Mouse (Mus musculus): ENCODE data around the gene Sned1. TPM values are rescaled to one million over a fixed set of nuclear protein-coding genes. Genes with fewer than 3 reads are reported as not detected.

Gene Sned1
- polyA plus RNA-seq, 1 experiment = 7.1 TPM

GRCm38 (mm10) chr1:93257560-93257959, 21.9 kb downstream of the Sned1 start:
- Histone ChIP-seq H3K4me3 (ENCODE audit: insufficient read depth, low read length) (no peak overlapping the region), H3K27ac (ENCODE audit: insufficient read depth, low read length) (no peak overlapping the region), H3K4me1 (ENCODE audit: control insufficient read depth, insufficient read depth, low read length) (no peaks in the 10 kb centered on the region)
- TF ChIP-seq CTCF (IDR thresholded peaks at IDR 0.05; ENCODE audit: extremely low read depth, insufficient read depth, low read length) = no peak
- TF ChIP-seq POLR2A (IDR thresholded peaks at IDR 0.05; ENCODE audit: extremely low read depth, insufficient read depth, low read length) = no peak

GRCm38 (mm10) chr1:93267207-93267606, 31.6 kb downstream of the Sned1 start:
- Histone ChIP-seq H3K4me1 (ENCODE audit: control insufficient read depth, insufficient read depth, low read length) (no peaks in the 10 kb centered on the region), H3K4me3 (ENCODE audit: insufficient read depth, low read length) (no peak overlapping the region), H3K27ac (ENCODE audit: insufficient read depth, low read length) (no peak overlapping the region)
- TF ChIP-seq CTCF (IDR thresholded peaks at IDR 0.05; ENCODE audit: extremely low read depth, insufficient read depth, low read length) (no peak), POLR2A (IDR thresholded peaks at IDR 0.05; ENCODE audit: extremely low read depth, insufficient read depth, low read length) (no peak)

- H3K4me1 ChIP-seq (ENCODE audit: control insufficient read depth, insufficient read depth, low read length) = no peaks in the 10 kb centered on the region
- no peak overlapping the region for H3K4me3 ChIP-seq (ENCODE audit: insufficient read depth, low read length)
- TF ChIP-seq POLR2A (IDR thresholded peaks at IDR 0.05; ENCODE audit: extremely low read depth, insufficient read depth, low read length) = no peak
- no peak for TF ChIP-seq CTCF (IDR thresholded peaks at IDR 0.05; ENCODE audit: extremely low read depth, insufficient read depth, low read length)
- no peak overlapping the region for H3K27ac ChIP-seq (ENCODE audit: insufficient read depth, low read length)
These were observed 32.6 kb downstream of the Sned1 start for GRCm38 (mm10) chr1:93268246-93268645.

DNA sequence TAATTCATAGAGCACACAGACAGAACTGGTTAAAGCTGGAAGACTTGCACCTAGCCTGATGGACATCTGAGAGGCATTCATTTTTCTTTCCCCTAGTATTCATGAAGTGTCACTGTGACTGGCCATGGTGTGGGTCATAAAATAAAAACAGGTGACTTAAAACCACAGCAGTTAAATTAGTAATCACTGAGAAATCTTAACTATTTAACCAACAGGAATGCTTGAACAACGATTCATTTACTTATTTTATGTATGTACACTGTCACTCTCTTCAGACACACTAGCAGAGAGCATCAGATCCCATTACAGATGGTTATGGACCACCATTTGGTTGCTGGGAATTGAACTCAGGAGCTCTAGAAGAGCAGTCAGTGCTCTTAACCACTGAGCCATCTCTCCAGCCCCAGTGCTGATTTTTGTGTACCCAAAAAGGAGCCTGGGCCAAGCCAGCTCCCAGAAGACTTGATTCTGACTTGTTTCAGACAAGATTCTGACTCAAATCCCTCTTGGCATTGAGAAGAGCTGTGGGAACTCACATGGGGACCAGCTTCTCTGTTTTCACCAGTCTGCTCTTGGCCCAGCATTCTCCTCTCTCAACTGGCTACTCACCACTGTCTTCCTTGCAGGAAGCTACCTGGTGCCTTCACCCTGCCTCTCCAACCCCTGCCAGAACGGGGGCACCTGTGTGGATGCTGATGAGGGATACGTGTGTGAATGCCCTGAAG, 35.0 kb downstream of the Sned1 start:
- Histone ChIP-seq H3K4me1 (ENCODE audit: control insufficient read depth, insufficient read depth, low read length) (no peaks in the 10 kb centered on the region), H3K4me3 (ENCODE audit: insufficient read depth, low read length) (no peak overlapping the region), H3K27ac (ENCODE audit: insufficient read depth, low read length) (no peak overlapping the region)
- TF ChIP-seq POLR2A (IDR thresholded peaks at IDR 0.05; ENCODE audit: extremely low read depth, insufficient read depth, low read length) (no peak), CTCF (IDR thresholded peaks at IDR 0.05; ENCODE audit: extremely low read depth, insufficient read depth, low read length) (no peak)

DNA sequence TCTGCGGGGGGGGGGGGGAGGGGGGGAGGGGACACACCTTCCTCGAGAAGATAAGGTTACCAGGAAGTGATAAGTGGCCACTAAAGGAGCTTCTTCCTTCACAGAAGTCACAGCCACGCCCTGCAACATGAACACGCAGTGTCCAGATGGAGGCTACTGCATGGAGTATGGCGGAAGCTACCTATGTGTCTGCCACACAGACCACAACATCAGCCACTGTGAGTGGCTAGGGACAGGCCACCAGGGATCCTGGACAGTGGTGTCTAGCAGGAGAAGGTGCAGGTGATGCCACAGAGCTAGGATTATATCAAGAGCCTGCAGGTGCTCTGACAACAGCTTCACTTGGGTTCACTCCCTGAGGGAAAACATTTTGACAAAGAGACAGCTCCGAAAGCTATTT, 36.1 kb downstream of the Sned1 start:
- TF ChIP-seq CTCF (IDR thresholded peaks at IDR 0.05; ENCODE audit: extremely low read depth, insufficient read depth, low read length) (no peak), POLR2A (IDR thresholded peaks at IDR 0.05; ENCODE audit: extremely low read depth, insufficient read depth, low read length) (no peak)
- Histone ChIP-seq H3K4me3 (ENCODE audit: insufficient read depth, low read length) (no peak overlapping the region), H3K27ac (ENCODE audit: insufficient read depth, low read length) (no peak overlapping the region), H3K4me1 (ENCODE audit: control insufficient read depth, insufficient read depth, low read length) (no peaks in the 10 kb centered on the region)

DNA sequence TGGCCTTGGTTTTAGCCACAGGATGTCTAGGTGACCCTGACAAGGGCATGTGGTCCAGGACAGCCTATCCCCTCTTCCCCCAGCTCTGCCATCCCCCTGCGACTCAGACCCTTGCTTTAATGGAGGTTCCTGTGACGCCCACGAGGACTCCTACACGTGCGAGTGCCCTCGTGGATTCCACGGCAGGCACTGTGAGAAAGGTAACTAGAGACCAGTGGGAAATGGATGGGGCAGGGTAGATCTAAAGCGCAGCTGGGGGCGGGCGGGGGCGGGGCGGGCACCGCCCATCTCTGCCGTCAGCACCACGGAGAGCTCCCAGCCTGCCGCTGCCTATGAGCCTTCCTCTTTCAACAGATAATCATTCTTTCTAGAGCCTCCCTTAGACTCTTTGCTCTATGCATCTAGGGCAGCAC, 36.8 kb downstream of the Sned1 start:
- Histone ChIP-seq H3K4me1 (ENCODE audit: control insufficient read depth, insufficient read depth, low read length) (no peaks in the 10 kb centered on the region), H3K27ac (ENCODE audit: insufficient read depth, low read length) (no peak overlapping the region), H3K4me3 (ENCODE audit: insufficient read depth, low read length) (no peak overlapping the region)
- TF ChIP-seq CTCF (IDR thresholded peaks at IDR 0.05; ENCODE audit: extremely low read depth, insufficient read depth, low read length) (no peak), POLR2A (IDR thresholded peaks at IDR 0.05; ENCODE audit: extremely low read depth, insufficient read depth, low read length) (no peak)

- Histone ChIP-seq H3K4me3 (ENCODE audit: insufficient read depth, low read length) (no peak overlapping the region), H3K4me1 (ENCODE audit: control insufficient read depth, insufficient read depth, low read length) (no peaks in the 10 kb centered on the region), H3K27ac (ENCODE audit: insufficient read depth, low read length) (no peak overlapping the region)
- TF ChIP-seq CTCF (IDR thresholded peaks at IDR 0.05; ENCODE audit: extremely low read depth, insufficient read depth, low read length) (no peak), POLR2A (IDR thresholded peaks at IDR 0.05; ENCODE audit: extremely low read depth, insufficient read depth, low read length) (no peak)
These were observed 39.9 kb downstream of the Sned1 start for GRCm38 (mm10) chr1:93275561-93275960.

DNA sequence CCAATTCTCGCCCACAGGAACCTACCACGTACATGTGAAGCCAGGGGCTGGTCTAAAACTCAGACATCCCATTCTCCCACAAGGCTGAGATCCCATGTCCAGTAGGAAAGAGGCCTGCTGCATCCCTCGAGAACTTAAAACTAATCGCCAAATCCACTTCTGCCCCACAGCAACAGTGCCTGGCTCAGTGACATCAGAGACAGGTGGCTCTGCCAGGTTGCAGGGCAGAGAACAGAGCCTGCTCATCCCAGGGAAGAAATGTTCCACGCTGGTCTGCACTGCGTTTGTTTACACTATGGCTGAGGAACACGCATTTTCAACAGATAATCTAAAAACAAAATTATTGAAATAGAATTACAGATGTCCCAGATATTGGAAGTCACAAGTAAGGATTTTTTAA, 41.4 kb downstream of the Sned1 start:
- Histone ChIP-seq H3K4me1 (ENCODE audit: control insufficient read depth, insufficient read depth, low read length) (no peaks in the 10 kb centered on the region), H3K27ac (ENCODE audit: insufficient read depth, low read length) (no peak overlapping the region), H3K4me3 (ENCODE audit: insufficient read depth, low read length) (no peak overlapping the region)
- no peak for TF ChIP-seq POLR2A (IDR thresholded peaks at IDR 0.05; ENCODE audit: extremely low read depth, insufficient read depth, low read length)
- no peak for TF ChIP-seq CTCF (IDR thresholded peaks at IDR 0.05; ENCODE audit: extremely low read depth, insufficient read depth, low read length)

DNA sequence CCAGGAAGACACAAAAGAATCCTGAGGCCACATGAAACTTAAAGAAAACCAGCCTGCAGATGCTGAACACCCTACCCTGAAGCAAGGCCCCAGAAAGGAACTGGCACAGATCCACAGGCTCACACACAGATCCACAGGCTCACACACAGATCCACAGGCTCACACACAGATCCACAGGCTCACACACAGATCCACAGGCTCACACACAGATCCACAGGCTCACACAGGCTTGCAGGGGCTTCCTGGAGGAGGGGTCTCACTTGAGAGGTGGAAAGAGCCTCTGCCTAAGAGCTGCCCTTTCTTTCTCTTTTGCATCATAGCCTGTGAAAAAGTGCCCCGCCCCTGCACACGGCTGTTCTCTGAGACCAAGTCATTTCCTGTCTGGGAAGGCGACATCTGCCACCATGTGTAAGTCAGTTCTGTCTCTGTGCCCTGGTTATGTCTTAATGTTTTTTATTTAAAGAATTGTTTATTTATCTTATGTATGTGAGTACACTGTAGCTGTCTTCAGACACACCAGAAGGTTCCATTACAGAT, 54.1 kb downstream of the Sned1 start:
- TF ChIP-seq POLR2A (IDR thresholded peaks at IDR 0.05; ENCODE audit: extremely low read depth, insufficient read depth, low read length) (no peak), CTCF (IDR thresholded peaks at IDR 0.05; ENCODE audit: extremely low read depth, insufficient read depth, low read length) (no peak)
- Histone ChIP-seq H3K4me1 (ENCODE audit: control insufficient read depth, insufficient read depth, low read length) (no peaks in the 10 kb centered on the region), H3K27ac (ENCODE audit: insufficient read depth, low read length) (no peak overlapping the region), H3K4me3 (ENCODE audit: insufficient read depth, low read length) (no peak overlapping the region)

DNA sequence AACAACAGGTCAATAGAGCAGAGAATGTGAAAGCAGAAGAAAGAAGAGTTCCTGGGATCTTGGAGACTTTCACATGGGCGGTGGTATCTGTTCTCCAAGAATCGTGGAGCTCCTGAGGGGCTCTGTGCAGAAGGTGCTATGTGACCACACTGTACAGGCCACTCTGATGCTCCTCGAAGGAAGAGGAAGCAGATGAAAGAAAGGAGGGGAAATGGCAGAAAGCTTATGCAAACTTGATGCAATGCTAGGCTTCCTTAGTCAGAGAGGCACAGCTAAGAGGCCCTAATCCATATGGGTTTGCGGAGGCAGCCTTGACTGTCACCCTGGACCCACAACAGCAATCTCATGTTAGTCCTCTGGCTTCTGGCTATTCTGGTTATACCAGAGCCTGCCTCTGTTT, 55.3 kb downstream of the Sned1 start:
- TF ChIP-seq CTCF (IDR thresholded peaks at IDR 0.05; ENCODE audit: extremely low read depth, insufficient read depth, low read length) (no peak), POLR2A (IDR thresholded peaks at IDR 0.05; ENCODE audit: extremely low read depth, insufficient read depth, low read length) (no peak)
- Histone ChIP-seq H3K4me3 (ENCODE audit: insufficient read depth, low read length) (no peak overlapping the region), H3K27ac (ENCODE audit: insufficient read depth, low read length) (no peak overlapping the region), H3K4me1 (ENCODE audit: control insufficient read depth, insufficient read depth, low read length) (no peaks in the 10 kb centered on the region)

All from cortical plate, adult 2 months (tissue).